Mouse (Mus musculus): ENCODE measurements around the gene Agpat2.

The Agpat2 gene

GRCm38 (mm10) chr2:26571826-26572225 lies 32.4 kb downstream of the Agpat2 start:
- peak; percentile 83 for DNase-seq

- DNase-seq = peak; percentile 64
These were observed 32.8 kb downstream of the Agpat2 start for GRCm38 (mm10) chr2:26571400-26571799.

DNA sequence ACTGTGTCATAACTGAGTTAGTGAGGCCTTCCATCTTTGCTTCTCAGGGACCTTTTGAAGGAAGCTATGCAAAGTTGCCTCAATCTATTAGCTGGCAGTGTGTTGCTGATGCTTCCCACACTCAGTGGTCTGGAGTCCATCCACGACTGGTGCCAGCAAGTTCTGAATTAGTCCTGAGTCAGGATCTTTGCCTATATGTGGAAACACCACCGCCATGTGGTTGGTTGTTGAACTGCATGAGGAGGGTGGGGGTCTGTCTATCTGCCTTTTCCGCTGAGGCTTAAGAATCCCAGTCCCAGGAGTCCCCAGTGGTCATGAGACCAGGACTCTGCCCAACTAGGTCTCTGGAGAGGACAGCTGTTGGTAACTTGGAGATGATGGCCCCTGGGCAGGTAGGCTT lies 34.2 kb downstream of the Agpat2 start:
- DNase-seq = peak; percentile 91

DNA sequence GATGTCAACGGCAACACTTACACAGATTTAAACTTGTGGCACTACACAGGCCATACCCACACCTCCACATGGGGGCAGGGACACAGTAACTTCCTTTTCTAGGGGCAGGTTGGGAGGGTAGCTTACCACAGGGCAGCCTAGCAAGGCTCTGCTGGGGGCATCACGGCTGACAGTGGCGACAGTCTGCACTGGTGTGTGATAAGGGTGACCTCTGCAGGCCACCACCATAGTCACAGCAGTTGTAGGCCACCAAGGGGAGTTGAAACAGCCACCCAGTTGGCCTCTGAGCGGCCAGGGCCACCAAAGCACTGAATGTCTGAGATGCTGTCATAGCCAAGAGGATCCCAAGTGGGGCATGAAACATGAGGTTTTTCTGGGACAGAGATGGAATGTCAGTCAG lies 38.0 kb downstream of the Agpat2 start:
- peak; percentile 80 for DNase-seq

- peak; percentile 65 for DNase-seq
These were observed 42.7 kb downstream of the Agpat2 start for GRCm38 (mm10) chr2:26561351-26562016.

DNA sequence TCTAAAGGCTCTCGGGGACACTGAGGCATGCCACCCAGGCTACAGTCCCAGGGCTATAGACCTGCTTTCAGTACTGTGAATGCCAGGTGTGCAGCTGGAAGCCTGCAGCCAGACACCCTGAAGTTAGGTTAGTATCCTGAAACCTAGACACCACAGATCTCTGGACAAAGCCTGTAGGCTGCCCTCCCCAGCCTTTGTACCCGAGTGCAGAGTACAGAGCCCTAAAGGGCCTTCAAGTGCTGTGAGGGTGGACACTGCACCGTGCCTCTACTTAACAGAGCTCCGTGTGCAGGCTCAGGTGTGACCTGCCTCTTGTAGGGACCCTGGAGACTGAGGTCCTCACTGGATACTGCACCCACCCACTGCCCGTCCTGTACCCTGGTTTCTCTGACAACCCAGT lies 43.7 kb downstream of the Agpat2 start:
- no peak for DNase-seq

- DNase-seq = no peak
These were observed 47.7 kb downstream of the Agpat2 start for GRCm38 (mm10) chr2:26556535-26556993.

- peak; percentile 75 for DNase-seq
These were observed 49.1 kb downstream of the Agpat2 start for GRCm38 (mm10) chr2:26555076-26555475.

- no peak for DNase-seq
These were observed 50.3 kb downstream of the Agpat2 start for GRCm38 (mm10) chr2:26553904-26554303.

DNA sequence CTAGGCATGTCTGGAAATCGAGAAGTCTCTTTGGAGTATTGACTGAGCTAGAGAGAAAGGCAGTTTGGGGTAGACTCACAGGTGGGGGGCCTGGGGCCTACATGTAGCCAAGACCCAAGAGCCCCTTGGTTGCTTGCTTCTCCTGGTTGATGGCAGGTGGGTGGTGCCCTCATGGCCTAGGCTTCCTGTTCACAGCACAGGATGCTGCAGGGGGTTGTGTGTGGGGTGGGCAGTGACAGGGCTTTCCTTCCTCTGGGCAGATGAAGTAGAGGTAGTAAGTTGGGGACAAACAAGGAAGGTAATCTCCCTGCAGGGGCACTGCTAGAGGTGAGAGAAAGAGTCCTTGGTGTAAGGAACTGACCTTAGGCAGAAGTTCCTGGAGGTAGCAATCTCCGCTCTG lies 52.2 kb downstream of the Agpat2 start:
- no peak for DNase-seq

GRCm38 (mm10) chr2:26551446-26551845 lies 52.8 kb downstream of the Agpat2 start:
- no peak for DNase-seq

DNA sequence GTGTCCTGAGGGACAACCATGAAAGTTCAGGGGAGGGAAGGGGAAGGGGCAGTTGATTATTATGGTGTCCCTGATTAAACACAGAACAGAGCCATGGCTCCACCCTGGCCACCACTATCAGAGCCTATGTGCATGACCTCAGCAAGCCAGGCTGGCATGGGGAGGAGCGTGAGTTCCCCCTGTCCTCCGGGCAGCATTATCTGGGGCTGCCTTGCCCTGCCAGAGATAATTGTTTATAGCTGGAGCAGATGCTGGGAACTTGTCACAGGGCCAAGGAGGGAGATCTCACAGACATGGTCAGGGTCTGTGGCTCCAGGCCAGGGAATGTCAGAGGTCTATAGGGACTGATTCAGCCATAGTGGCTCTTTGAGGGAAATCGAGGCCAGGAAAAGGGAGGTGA lies 53.4 kb downstream of the Agpat2 start:
- no peak for DNase-seq

GRCm38 (mm10) chr2:26550205-26550604 lies 54.0 kb downstream of the Agpat2 start:
- no peak for DNase-seq

- peak; percentile 56 for DNase-seq
These were observed 54.4 kb downstream of the Agpat2 start for GRCm38 (mm10) chr2:26549801-26550200.

- DNase-seq = no peak
These were observed 56.7 kb downstream of the Agpat2 start for GRCm38 (mm10) chr2:26547481-26547880.

DNA sequence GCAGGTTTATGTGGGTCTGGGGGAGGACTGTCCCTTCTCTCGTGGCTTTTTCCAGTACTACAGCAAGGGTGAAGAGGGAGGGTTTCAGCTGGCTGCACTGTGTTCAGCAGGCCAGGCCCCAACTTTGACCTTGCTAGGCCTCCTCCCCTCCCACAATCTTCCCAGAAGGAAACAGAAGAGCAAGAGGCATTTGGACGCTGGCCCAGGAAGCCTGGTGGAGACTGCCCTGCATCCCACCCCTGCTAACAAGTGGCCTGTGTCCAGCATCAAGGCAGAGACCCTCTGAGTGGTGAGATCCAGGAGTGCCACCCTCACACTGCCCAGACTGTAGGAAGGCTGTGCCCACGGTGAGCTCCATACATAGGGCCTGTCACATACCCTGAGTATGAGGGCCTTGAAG lies 60.0 kb downstream of the Agpat2 start:
- peak; percentile 70 for DNase-seq

DNA sequence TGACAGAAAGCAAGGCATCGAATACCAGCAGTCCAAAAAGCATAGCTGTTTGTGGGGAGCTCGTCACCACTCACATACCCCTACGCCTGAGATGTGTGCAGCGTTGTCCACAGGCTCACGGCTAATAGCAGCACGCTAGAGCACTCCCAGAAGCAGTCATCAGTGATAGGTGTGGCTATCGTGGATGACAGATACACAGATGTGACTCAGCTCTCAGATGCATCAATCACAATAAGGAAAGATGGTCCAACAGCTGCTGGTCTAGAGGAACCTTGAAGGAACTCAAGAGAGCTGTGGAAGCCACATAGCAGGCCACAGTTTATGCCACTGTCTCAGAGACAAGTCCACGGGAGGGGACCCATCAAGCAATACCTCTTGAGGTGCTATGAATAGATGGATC lies 60.4 kb downstream of the Agpat2 start:
- DNase-seq = no peak

GRCm38 (mm10) chr2:26543155-26543554 lies 61.1 kb downstream of the Agpat2 start:
- no peak for DNase-seq
